Mouse (Mus musculus) megakaryocyte, embryonic 14.5 days (primary cell): Measurements from ENCODE around the gene Tln1. TPM values are rescaled to one million over a fixed set of nuclear protein-coding genes. Genes with fewer than 3 reads are reported as not detected.
A peak's percentile ranks its signal among the peaks of the same experiment; 100 is the strongest.
"Not testable (repeated sequence)": the region's sequence is repeated elsewhere in the genome, so short reads cannot be mapped to it uniquely, and the experiment has no call there.

Experiments
- H3K27me3 ChIP-seq: replicated peaks from 2 replicates; pipeline ENCODE3; 2012; ENCODE audit warnings: inconsistent platforms
- H3K36me3 ChIP-seq: replicated peaks from 2 replicates; pipeline ENCODE3; 2012; ENCODE audit warnings: low read length, inconsistent platforms, mixed read lengths
- H3K4me1 ChIP-seq: 2 replicates; pipeline ENCODE4 v1.6.1; 2012; ENCODE audit warnings: inconsistent platforms
- H3K4me3 ChIP-seq: replicated peaks from 2 replicates; pipeline ENCODE3; 2012; ENCODE audit warnings: moderate library complexity, mild to moderate bottlenecking, inconsistent platforms
- H3K9me3 ChIP-seq: 2 replicates; pipeline ENCODE4 v1.6.1; 2012; ENCODE audit warnings: inconsistent platforms
- FLI1 ChIP-seq: IDR thresholded peaks from 2 replicates; pipeline ENCODE4 v1.6.1; 2012; ENCODE audit warnings: low read length, inconsistent platforms, mixed read lengths
- GATA1 ChIP-seq: IDR thresholded peaks from 3 replicates; pipeline ENCODE4 v1.6.1; 2012; ENCODE audit warnings: mixed read lengths, low read length, inconsistent platforms, borderline replicate concordance
- polyA plus RNA-seq: library from polyadenylated mRNA; stranded (reverse); fragments of >175 nt; gene quantifications from 2 replicates; pipeline ENCODE4 v1.2.3, GENCODE M21; 2012; ENCODE audit warnings: low replicate concordance; ENCODE audit not compliant: insufficient read depth

The Tln1 gene
- polyA plus RNA-seq, 1 experiment: 823 TPM

DNA sequence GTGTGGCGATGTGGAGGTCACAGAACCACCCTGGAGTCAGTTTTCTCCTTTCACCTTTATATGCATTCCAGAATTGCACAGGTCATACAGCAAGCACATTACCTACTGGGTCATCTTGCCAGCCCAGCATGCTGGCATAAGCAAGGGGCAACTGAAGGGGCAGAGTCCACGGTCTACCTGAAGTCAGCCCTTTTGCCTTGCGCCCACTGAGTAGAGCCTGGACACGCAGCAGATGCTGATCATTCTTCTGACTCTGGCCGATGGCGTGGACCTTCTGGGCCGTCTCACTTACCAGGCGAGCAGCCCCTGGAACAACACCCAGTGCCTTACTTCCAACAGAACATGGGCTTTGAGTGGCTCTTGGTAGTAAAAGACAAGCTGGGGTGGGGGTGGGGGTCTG is 65.1 kb downstream of the Tln1 start:
- Histone ChIP-seq H3K27me3 (no peaks in the 10 kb centered on the region), H3K9me3 (no peaks in the 10 kb centered on the region), H3K36me3 (peaks cover 44% of the 10 kb centered on the region), H3K4me1 (peaks cover 79% of the 10 kb centered on the region), H3K4me3 (peak overlapping the region; percentile 14)
- no peak for TF ChIP-seq GATA1
- TF ChIP-seq FLI1: no peak

- peaks cover 70% of the 10 kb centered on the region for H3K4me1 ChIP-seq
- no peak overlapping the region for H3K4me3 ChIP-seq
- H3K9me3 ChIP-seq: no peaks in the 10 kb centered on the region
Observed at GRCm38 (mm10) chr4:43496587-43496986, 65.9 kb downstream of the Tln1 start.

DNA sequence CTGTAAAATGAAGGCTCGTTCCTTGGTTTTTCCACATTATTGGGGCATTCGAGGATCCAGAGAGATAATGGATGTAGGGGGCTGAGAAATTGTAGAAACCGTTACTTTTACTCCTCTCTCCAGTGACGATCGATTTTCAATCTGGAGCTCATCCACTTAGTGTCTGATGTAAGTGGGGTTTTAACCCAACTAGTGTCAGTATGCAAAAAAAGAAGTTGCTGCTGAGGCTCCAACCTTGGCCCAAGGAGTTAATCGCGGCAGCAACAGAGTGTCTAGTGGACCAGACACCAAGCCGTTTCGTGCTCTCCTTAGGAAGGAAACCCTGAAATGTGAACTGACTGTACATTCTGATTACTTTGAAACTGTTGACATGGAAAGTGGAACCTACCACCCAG is 68.6 kb downstream of the Tln1 start:
- no peaks in the 10 kb centered on the region for H3K27me3 ChIP-seq
- H3K9me3 ChIP-seq: peaks cover 3% of the 10 kb centered on the region
- peaks cover 50% of the 10 kb centered on the region for H3K4me1 ChIP-seq
- peak overlapping the region; percentile 94 for H3K4me3 ChIP-seq
- peaks cover 36% of the 10 kb centered on the region for H3K36me3 ChIP-seq
- TF ChIP-seq FLI1: no peak
- TF ChIP-seq GATA1: no peak

More at GRCm38 (mm10) chr4:43496587-43496986, 65.9 kb downstream of the Tln1 start:
- Histone ChIP-seq H3K27me3 (no peaks in the 10 kb centered on the region), H3K36me3 (peaks cover 37% of the 10 kb centered on the region)
- TF ChIP-seq GATA1 (no peak), FLI1 (no peak)

DNA sequence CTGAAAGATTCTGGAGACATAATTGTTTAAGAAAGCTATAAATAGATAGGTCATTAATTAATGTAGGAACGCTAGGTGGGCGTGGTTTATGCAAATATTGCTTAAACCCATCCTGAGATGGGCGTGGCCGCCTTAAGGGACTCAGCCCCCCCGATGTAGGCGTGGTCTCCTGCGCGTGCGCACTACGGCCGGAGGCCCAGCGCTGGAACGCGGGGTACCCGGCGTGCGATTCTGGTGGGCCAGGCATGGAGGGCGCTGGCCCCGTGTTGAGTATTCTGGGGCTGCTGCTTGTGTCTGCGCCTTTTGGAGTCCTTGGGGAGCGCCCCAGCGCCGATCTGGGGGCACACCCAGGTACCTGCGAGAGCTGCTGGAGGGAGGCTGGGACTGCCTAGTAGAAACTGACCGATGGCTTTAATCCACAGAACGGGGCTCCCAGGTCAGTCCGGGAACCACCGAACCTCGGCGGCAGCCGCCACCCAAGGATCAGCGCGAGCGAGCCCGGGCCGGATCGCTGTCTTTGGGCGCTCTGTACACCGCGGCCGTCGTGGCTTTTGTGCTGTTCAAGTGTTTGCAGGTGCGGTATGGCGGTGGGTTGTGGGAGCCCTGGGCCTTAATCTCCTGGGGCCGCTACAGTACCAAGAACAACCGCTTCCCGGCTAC is 69.2 kb downstream of the Tln1 start:
- Histone ChIP-seq H3K27me3 (no peaks in the 10 kb centered on the region), H3K9me3 (peaks cover 3% of the 10 kb centered on the region), H3K4me3 (peak overlapping the region; percentile 94), H3K36me3 (peaks cover 35% of the 10 kb centered on the region), H3K4me1 (peaks cover 50% of the 10 kb centered on the region)
- TF ChIP-seq FLI1: no peak
- TF ChIP-seq GATA1: no peak

- TF ChIP-seq FLI1 (no peak), GATA1 (no peak)
- Histone ChIP-seq H3K36me3 (peaks cover 30% of the 10 kb centered on the region), H3K4me3 (peak within 1 kb of the TSS; percentile 94), H3K9me3 (peaks cover 3% of the 10 kb centered on the region), H3K27me3 (no peaks in the 10 kb centered on the region), H3K4me1 (peaks cover 47% of the 10 kb centered on the region)
Observed at GRCm38 (mm10) chr4:43492821-43493185, 69.7 kb downstream of the Tln1 start, which contains the start of gene Ccdc107. Ccdc107 (plus strand) TSS chr4:43492900.

DNA sequence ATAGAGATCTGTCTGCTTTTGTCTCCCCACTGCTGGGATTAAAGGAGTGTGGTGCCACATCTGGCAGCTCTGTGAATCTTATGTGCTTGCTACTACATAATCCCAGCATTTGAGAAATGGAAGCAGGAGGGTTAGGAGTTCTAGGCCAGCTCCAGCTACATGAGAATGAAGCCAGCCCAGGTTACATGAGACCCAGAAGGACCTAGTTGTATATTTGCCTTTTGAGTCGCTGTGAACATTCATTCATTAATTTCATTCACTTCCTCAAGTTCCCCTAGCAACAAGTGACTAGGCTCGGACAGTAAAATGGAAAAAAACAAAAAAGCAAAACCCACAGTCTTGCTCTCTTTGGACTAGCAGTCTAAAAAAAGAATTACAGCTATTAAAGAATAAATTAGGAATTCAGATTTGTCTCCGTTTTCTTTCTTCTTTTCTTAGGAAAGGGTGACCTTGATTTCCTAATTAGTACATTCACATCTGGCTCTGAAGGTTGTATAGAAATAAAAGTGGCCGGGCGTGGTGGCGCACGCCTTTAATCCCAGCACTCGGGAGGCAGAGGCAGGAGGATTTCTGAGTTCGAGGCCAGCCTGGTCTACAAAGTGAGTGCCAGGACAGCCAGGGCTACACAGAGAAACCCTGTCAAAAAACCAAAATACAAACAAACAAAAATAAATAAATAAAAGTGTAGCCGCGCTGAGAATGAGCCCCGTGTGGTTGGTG is 70.2 kb downstream of the Tln1 start:
- Histone ChIP-seq H3K4me1 (peaks cover 42% of the 10 kb centered on the region), H3K36me3 (peaks cover 25% of the 10 kb centered on the region), H3K27me3 (no peaks in the 10 kb centered on the region), H3K4me3 (peak overlapping the region; percentile 94), H3K9me3 (peaks cover 3% of the 10 kb centered on the region)
- TF ChIP-seq FLI1 (no peak), GATA1 (no peak)

DNA sequence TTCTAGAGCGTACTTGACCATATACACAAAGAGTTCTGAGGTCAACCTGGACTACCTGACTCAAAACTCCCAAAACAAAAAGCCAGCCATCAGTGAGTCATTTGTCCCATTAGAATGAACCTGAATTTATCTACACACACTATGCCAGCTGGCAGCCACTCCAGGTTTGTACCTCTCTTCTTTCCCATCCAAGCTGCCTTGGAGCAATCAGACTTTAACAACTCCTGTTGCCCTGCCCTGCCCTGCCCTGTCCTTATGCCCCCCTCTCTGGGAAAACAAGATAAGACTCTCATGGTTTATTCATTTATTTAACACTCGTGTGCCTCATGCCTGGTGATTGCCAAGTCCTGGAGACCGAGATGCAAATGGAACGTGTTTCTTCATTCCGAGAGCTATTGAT is 71.7 kb downstream of the Tln1 start:
- TF ChIP-seq FLI1 (no peak), GATA1 (no peak)
- H3K4me1 ChIP-seq: peaks cover 33% of the 10 kb centered on the region

GRCm38 (mm10) chr4:43489611-43490010 is 72.9 kb downstream of the Tln1 start:
- Histone ChIP-seq H3K27me3 (no peaks in the 10 kb centered on the region), H3K4me3 (no peak overlapping the region), H3K9me3 (peaks cover 9% of the 10 kb centered on the region), H3K36me3 (no peaks in the 10 kb centered on the region), H3K4me1 (peaks cover 25% of the 10 kb centered on the region)
- TF ChIP-seq FLI1: no peak
- TF ChIP-seq GATA1: no peak

More for the DNA sequence above, 71.7 kb downstream of the Tln1 start:
- Histone ChIP-seq H3K4me3 (no peak overlapping the region), H3K27me3 (no peaks in the 10 kb centered on the region), H3K36me3 (peaks cover 10% of the 10 kb centered on the region), H3K9me3 (peaks cover 3% of the 10 kb centered on the region)

- Histone ChIP-seq H3K27me3 (peaks cover 17% of the 10 kb centered on the region), H3K4me1 (peaks cover 41% of the 10 kb centered on the region)
- not testable (repeated sequence) for H3K4me3 ChIP-seq, H3K36me3 ChIP-seq, H3K9me3 ChIP-seq
Observed at GRCm38 (mm10) chr4:43485666-43486065, 76.8 kb downstream of the Tln1 start.

DNA sequence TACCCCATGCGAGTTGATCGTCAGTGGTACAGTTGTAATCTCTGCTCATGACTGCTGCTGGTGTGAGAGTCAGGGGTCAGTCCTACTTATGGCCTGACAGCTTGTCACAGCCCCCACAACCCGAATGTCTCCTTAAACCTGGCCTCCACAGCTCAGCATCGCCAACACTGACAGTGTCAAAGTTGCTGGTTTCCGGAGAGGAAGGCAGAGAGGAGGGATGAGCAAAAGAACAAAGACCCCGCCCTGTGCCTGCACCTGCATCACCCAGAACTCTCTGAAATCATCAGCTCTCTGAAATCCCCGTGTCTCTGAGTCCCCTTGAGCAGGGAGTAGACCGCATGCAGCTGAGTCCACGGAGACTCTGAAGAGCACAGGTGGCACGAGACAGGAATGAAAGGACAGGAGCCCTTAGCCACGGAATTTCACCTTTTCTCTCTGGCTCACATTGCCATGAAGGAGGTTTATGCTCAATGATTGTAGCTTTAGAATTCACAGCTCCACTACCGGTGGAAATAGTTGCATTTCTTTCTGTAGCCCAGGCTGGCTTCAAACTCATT is 78.9 kb downstream of the Tln1 start, which contains the start of gene Sit1:
Sit1 (minus strand) TSS at position 200 of the 557 bp plus-strand sequence.
- TF ChIP-seq FLI1: no peak
- H3K9me3 ChIP-seq: peaks cover 6% of the 10 kb centered on the region; the same call in 1 of the 2 replicates
- peaks cover 17% of the 10 kb centered on the region for H3K27me3 ChIP-seq
- no peaks in the 10 kb centered on the region for H3K36me3 ChIP-seq
- peaks cover 44% of the 10 kb centered on the region for H3K4me1 ChIP-seq
- peak within 1 kb of the TSS; percentile 82 for H3K4me3 ChIP-seq
